Mouse (Mus musculus) kidney, embryonic 14.5 days (tissue): ENCODE measurements around the gene Ociad2. TPM values are rescaled to one million over a fixed set of nuclear protein-coding genes. Genes with fewer than 3 reads are reported as not detected.

ENCODE experiments used
- ATAC-seq: fragments of 200-750 bp; cut with Nextera tagmentation; 2 replicates; pipeline ENCODE4 v1.8.0; 2017; ENCODE audit warnings: moderate number of reproducible peaks, mild to moderate bottlenecking, moderate TSS enrichment, moderate library complexity; ENCODE audit not compliant: low FRiP score, low TSS enrichment
- H3K27ac ChIP-seq: fragments of 300-500 bp; sonication (generic); 2 replicates; pipeline ENCODE4 v1.5.1; 2014; ENCODE audit warnings: low read depth, mild to moderate bottlenecking, low read length, moderate library complexity, mixed read lengths
- H3K27me3 ChIP-seq: fragments of 300-500 bp; sonication (generic); 2 replicates; pipeline ENCODE4 v1.6.1; 2014; ENCODE audit warnings: mild to moderate bottlenecking, low read length; ENCODE audit not compliant: control insufficient read depth, insufficient read depth
- H3K36me3 ChIP-seq: fragments of 300-500 bp; sonication (generic); 2 replicates; pipeline ENCODE4 v1.6.1; 2014; ENCODE audit warnings: low read length, mixed read lengths; ENCODE audit not compliant: control insufficient read depth, insufficient read depth
- H3K4me1 ChIP-seq: fragments of 300-500 bp; sonication (generic); 2 replicates; pipeline ENCODE4 v1.6.1; 2014; ENCODE audit warnings: low read length, mixed read lengths; ENCODE audit not compliant: control insufficient read depth, insufficient read depth
- H3K4me2 ChIP-seq: fragments of 300-500 bp; sonication (generic); replicated peaks from 2 replicates; pipeline ENCODE4 v1.6.1; 2014; ENCODE audit warnings: low read depth, mild to moderate bottlenecking, low read length
- H3K4me3 ChIP-seq: fragments of 300-500 bp; sonication (generic); 2 replicates; pipeline ENCODE4 v1.5.1; 2014; ENCODE audit warnings: mild to moderate bottlenecking, low read length
- H3K9ac ChIP-seq: fragments of 300-500 bp; sonication (generic); 2 replicates; pipeline ENCODE4 v1.6.1; 2014; ENCODE audit warnings: low read depth, mild to moderate bottlenecking, low read length, moderate library complexity
- H3K9me3 ChIP-seq: fragments of 300-500 bp; sonication (generic); 2 replicates; pipeline ENCODE4 v1.6.1; 2016; ENCODE audit warnings: low read length; ENCODE audit not compliant: control insufficient read depth
- WGBS: fragments of 180-500 bp; shearing (Covaris S2); extraction: QIAGEN DNeasy Blood & Tissue Kit; methylation state at CpG from one replicate; pipeline ENCODE4 v1.1.7; 2014; 5-methylcytosine and 5-hydroxymethylcytosine counted together
- polyA plus RNA-seq: library from polyadenylated mRNA; unstranded; fragments of >200 nt; fragmentation: Nextera tagmentation; extraction: Ambion mirVana; gene quantifications from 2 replicates; pipeline ENCODE4 v1.2.1, GENCODE M21; 2014

Gene Ociad2
- polyA plus RNA-seq, 1 experiment from 2014 or later: 10.0 TPM

- Histone ChIP-seq H3K27me3 (no peaks in the 10 kb centered on the region), H3K9me3 (no peaks in the 10 kb centered on the region), H3K9ac (no peak overlapping the region), H3K4me2 (no peak overlapping the region), H3K27ac (no peak overlapping the region), H3K36me3 (no peaks in the 10 kb centered on the region), H3K4me3 (no peak overlapping the region), H3K4me1 (peaks cover 15% of the 10 kb centered on the region)
- no peak for ATAC-seq
- WGBS: 52% methylated on average over 4 of the region's 4 CpGs
Observed at GRCm38 (mm10) chr5:73280567-73280850, 60.3 kb downstream of the Ociad2 start.

- H3K4me1 ChIP-seq: peaks cover 15% of the 10 kb centered on the region
- H3K9ac ChIP-seq: peak overlapping the region; percentile 9; the same call in 1 of the 2 replicates
- 37% methylated on average over 4 of the region's 4 CpGs for WGBS
- no peaks in the 10 kb centered on the region for H3K27me3 ChIP-seq
- no peak overlapping the region for H3K4me3 ChIP-seq
- no peak for ATAC-seq
- H3K4me2 ChIP-seq: 0 out of 2 replicates have a peak overlapping the region, but pooled peaks have one; percentile 3
- no peaks in the 10 kb centered on the region for H3K36me3 ChIP-seq
- H3K9me3 ChIP-seq: no peaks in the 10 kb centered on the region
- peak overlapping the region; percentile 56; the same call in 1 of the 2 replicates for H3K27ac ChIP-seq
Observed at GRCm38 (mm10) chr5:73279732-73280566, 60.9 kb downstream of the Ociad2 start.

GRCm38 (mm10) chr5:73279190-73279589, 61.6 kb downstream of the Ociad2 start:
- peaks cover 15% of the 10 kb centered on the region for H3K4me1 ChIP-seq
- peak overlapping the region; percentile 56; the same call in 1 of the 2 replicates for H3K27ac ChIP-seq
- H3K9me3 ChIP-seq: no peaks in the 10 kb centered on the region
- 30% methylated on average over 10 of the region's 10 CpGs for WGBS
- no peaks in the 10 kb centered on the region for H3K27me3 ChIP-seq
- no peak overlapping the region for H3K4me3 ChIP-seq
- H3K9ac ChIP-seq: no peak overlapping the region
- 0 out of 2 replicates have a peak overlapping the region, but pooled peaks have one; percentile 3 for H3K4me2 ChIP-seq
- no peak for ATAC-seq
- no peaks in the 10 kb centered on the region for H3K36me3 ChIP-seq

- Histone ChIP-seq H3K36me3 (no peaks in the 10 kb centered on the region), H3K27ac (no peak overlapping the region), H3K27me3 (no peaks in the 10 kb centered on the region), H3K4me2 (no peak overlapping the region), H3K4me3 (no peak overlapping the region), H3K4me1 (peaks cover 15% of the 10 kb centered on the region), H3K9ac (no peak overlapping the region), H3K9me3 (no peaks in the 10 kb centered on the region)
- WGBS: 73% methylated on average over 2 of the region's 2 CpGs
- no peak for ATAC-seq
Observed at GRCm38 (mm10) chr5:73274941-73275340, 65.9 kb downstream of the Ociad2 start.

GRCm38 (mm10) chr5:73273171-73273570, 67.7 kb downstream of the Ociad2 start:
- no peak overlapping the region for H3K27ac ChIP-seq
- H3K36me3 ChIP-seq: no peaks in the 10 kb centered on the region
- no peaks in the 10 kb centered on the region for H3K9me3 ChIP-seq
- H3K4me2 ChIP-seq: no peak overlapping the region
- H3K9ac ChIP-seq: no peak overlapping the region
- H3K27me3 ChIP-seq: no peaks in the 10 kb centered on the region
- no peak overlapping the region for H3K4me3 ChIP-seq
- no peak for ATAC-seq
- WGBS: 74% methylated on average over 4 of the region's 4 CpGs
- H3K4me1 ChIP-seq: no peaks in the 10 kb centered on the region

Other genes starting within 250 kb of the Ociad2 start
- 36.9 and 44.3 TPM in 2 replicates for gene Fryl, start 84.4 kb downstream of the Ociad2 start, polyA plus RNA-seq
- gene Ociad1, start 48.2 kb downstream of the Ociad2 start, polyA plus RNA-seq: 132 and 194 TPM in 2 replicates
- 0.09 and 0.23 TPM in 2 replicates for gene Cwh43, start 65.0 kb upstream of the Ociad2 start, polyA plus RNA-seq
- 21.0 and 29.8 TPM in 2 replicates for gene Dcun1d4, start 140.0 kb upstream of the Ociad2 start, polyA plus RNA-seq